Mouse (Mus musculus): ENCODE measurements at regions not wholly inside any gene's neighbourhood (a gene's known extent, or its start where the extent isn't known, plus 50 kb on each side); places are given as distances from the start of the nearest gene placed in this dataset.

- no peak for TF ChIP-seq CTCF (IDR thresholded peaks at IDR 0.05; ENCODE audit: low read depth, low read length)
- TF ChIP-seq POLR2A (IDR thresholded peaks at IDR 0.05; ENCODE audit: insufficient read depth, low read length): no peak
These were observed 805.0 kb upstream of the Lrrc6 start for GRCm38 (mm10) chr15:67305681-67306080.

All from ES-Bruce4 (cell line).